ENCODE assay signal across 26 mouse cellular contexts in genomic region chr3:51182455-51182854, GRCm38 (mm10). TPM values are rescaled to one million over a fixed set of nuclear protein-coding genes. Genes with fewer than 3 reads are reported as not detected.
DNase-seq lines count a peak whose midpoint lies in the region; ATAC-seq and TF ChIP-seq lines count a peak whose summit lies in the region.
"Had no signal": no experiment of that assay in that cellular context is flagged by ENCODE, and none has a peak within 500 bp of the region (broad histone marks: within the 10 kb centered on the region; RNA-seq: fewer than 3 reads in every experiment).

No protein-coding gene starts in this region.

- 70% methylated on average over 5 of the region's 5 CpGs for WGBS in stomach, postnatal 0 days

- intact Hi-C loops in gastrocnemius, adult 2 months (cut with DNase I) = no loop called here

- DNase-seq in gastrocnemius, adult 2 months = no peak
- DNase-seq in gastrocnemius, postnatal 10 days = no peak
- DNase-seq in lung, postnatal 36 days = peak; percentile 46
- no peak for DNase-seq in lung, postnatal 4 days
- no peak for DNase-seq in stomach, postnatal 0 days (ENCODE audit: low spot score)
- DNase-seq in MN1 (ENCODE audit: low spot score) = no peak
- DNase-seq in kidney, adult 18-20 months = no peak
- DNase-seq: adrenal gland, postnatal 10 days; adrenal gland, postnatal 36 days; cerebellum, adult 11 months; cerebellum, adult 2 months; cerebellum, adult 9-11 months; cerebellum, postnatal 25 days; forebrain, postnatal 0 days; gastrocnemius, postnatal 36 days; heart, adult 11 months had no signal

- no peaks in the 10 kb centered on the region for H3K4me1 ChIP-seq in stomach, postnatal 0 days (replicated peaks; ENCODE audit: control insufficient read depth, insufficient read depth)
- H3K4me1 ChIP-seq: embryonic facial prominence, embryonic 12.5 days; embryonic facial prominence, embryonic 15.5 days; hindbrain, embryonic 13.5 days had no signal

- H3K36me3 ChIP-seq in stomach, postnatal 0 days (ENCODE audit: control insufficient read depth, insufficient read depth, low read length) = no peaks in the 10 kb centered on the region
- H3K36me3 ChIP-seq: embryonic facial prominence, embryonic 12.5 days; embryonic facial prominence, embryonic 15.5 days; hindbrain, embryonic 10.5 days; hindbrain, embryonic 13.5 days had no signal

- TF ChIP-seq EP300 in stomach, postnatal 0 days (optimal IDR thresholded peaks at IDR 0.05) = no peak

- H3K4me2 ChIP-seq in stomach, postnatal 0 days (replicated peaks; ENCODE audit: low read depth) = no peak overlapping the region
- H3K4me2 ChIP-seq: embryonic facial prominence, embryonic 12.5 days; embryonic facial prominence, embryonic 15.5 days; heart, embryonic 11.5 days; hindbrain, embryonic 13.5 days had no signal

- ATAC-seq in megakaryocyte, adult 5-6 weeks (ENCODE audit: poor library complexity, severe bottlenecking) = peak; percentile 36; the same call in 1 of the 2 replicates
- peak; percentile 68 for ATAC-seq in stomach, postnatal 0 days (ENCODE audit: low FRiP score, low TSS enrichment)
- ATAC-seq: forebrain, embryonic 14.5 days; forebrain, postnatal 0 days; hindbrain, postnatal 0 days; inflammation-experienced regulatory T-cells, adult 6 months; Patski had no signal

- H3K27me3 ChIP-seq in stomach, postnatal 0 days (ENCODE audit: control insufficient read depth, insufficient read depth, low read length) = no peaks in the 10 kb centered on the region
- H3K27me3 ChIP-seq: embryonic facial prominence, embryonic 12.5 days; embryonic facial prominence, embryonic 15.5 days; hindbrain, embryonic 13.5 days; Patski had no signal

- TF ChIP-seq CTCF in gastrocnemius, adult 2 months (IDR thresholded peaks at IDR 0.05) = no peak
- no peak for TF ChIP-seq CTCF in stomach, postnatal 0 days (IDR thresholded peaks at IDR 0.05; ENCODE audit: low read depth)

- peak overlapping the region; percentile 74; the same call in 1 of the 2 replicates for H3K27ac ChIP-seq in gastrocnemius, adult 2 months
- H3K27ac ChIP-seq in stomach, postnatal 0 days (replicated peaks) = no peak overlapping the region
- H3K27ac ChIP-seq: embryonic facial prominence, embryonic 12.5 days; embryonic facial prominence, embryonic 15.5 days; hindbrain, embryonic 10.5 days; hindbrain, embryonic 13.5 days; hindbrain, postnatal 0 days had no signal

- no peak overlapping the region for H3K4me3 ChIP-seq in gastrocnemius, adult 2 months
- no peak overlapping the region for H3K4me3 ChIP-seq in stomach, postnatal 0 days (ENCODE audit: low read depth, low read length)
- H3K4me3 ChIP-seq: embryonic facial prominence, embryonic 12.5 days; embryonic facial prominence, embryonic 15.5 days; hindbrain, embryonic 10.5 days; hindbrain, embryonic 13.5 days had no signal

- no peak overlapping the region for H3K9ac ChIP-seq in stomach, postnatal 0 days (ENCODE audit: low read length)
- H3K9ac ChIP-seq: embryonic facial prominence, embryonic 12.5 days; embryonic facial prominence, embryonic 15.5 days; forebrain, postnatal 0 days; hindbrain, embryonic 13.5 days had no signal

- H3K9me3 ChIP-seq in stomach, postnatal 0 days (ENCODE audit: control insufficient read depth, low read length) = no peaks in the 10 kb centered on the region
- H3K9me3 ChIP-seq: embryonic facial prominence, embryonic 12.5 days; embryonic facial prominence, embryonic 15.5 days; hindbrain, embryonic 10.5 days; hindbrain, embryonic 13.5 days had no signal

RNA-seq across cellular contexts. Expression of gene Noct, which starts 41.8 kb away (rescaled TPM):
- 10 to 100 TPM; 23.7 to 34.3 TPM for total RNA-seq in gastrocnemius, adult 2 months (2021)
- 10 to 100 TPM; 11.0 to 14.3 TPM for total RNA-seq in gastrocnemius, postnatal 10 days (2021)
- total RNA-seq in megakaryocyte, adult 5-6 weeks (2015) = 12.1 and 13.2 TPM in 2 replicates
- total RNA-seq in megakaryocyte, adult 5-6 weeks (2017) = 4.4 and 7.6 TPM in 2 replicates
- polyA plus RNA-seq in stomach, postnatal 0 days (2015; fragmentation: Nextera tagmentation; extraction: Ambion mirVana) = 7.5 and 9.2 TPM in 2 replicates
